Mouse (Mus musculus) ES-E14 (cell line): Measurements from ENCODE around the gene Ghrl.

Source experiments
- CHD2 ChIP-seq: IDR thresholded peaks from 2 replicates; pipeline ENCODE4 v1.6.1; 2014; ENCODE audit warnings: mild to moderate bottlenecking, low read depth, low read length, inconsistent platforms
- HCFC1 ChIP-seq: IDR thresholded peaks from 2 replicates; pipeline ENCODE4 v1.6.1; 2012; ENCODE audit warnings: low read length, inconsistent platforms, borderline replicate concordance; ENCODE audit not compliant: insufficient read depth
- MAFK ChIP-seq: IDR thresholded peaks from 2 replicates; pipeline ENCODE4 v1.6.1; 2014; ENCODE audit warnings: mild to moderate bottlenecking, low read depth, low read length, inconsistent platforms; ENCODE audit not compliant: insufficient read depth

GRCm38 (mm10) chr6:113717541-113717940 lies 2.1 kb downstream of the Ghrl start:
- no peak for TF ChIP-seq MAFK
- TF ChIP-seq HCFC1 = no peak
- no peak for TF ChIP-seq CHD2
